Mouse (Mus musculus): ENCODE results near the gene Chst2.

Gene Chst2

GRCm38 (mm10) chr9:95365882-95366281, 40.6 kb downstream of the Chst2 start:
- no peak for DNase-seq (ENCODE audit: low spot score)

GRCm38 (mm10) chr9:95353829-95354391, 52.6 kb downstream of the Chst2 start:
- DNase-seq (ENCODE audit: low spot score) = no peak

DNA sequence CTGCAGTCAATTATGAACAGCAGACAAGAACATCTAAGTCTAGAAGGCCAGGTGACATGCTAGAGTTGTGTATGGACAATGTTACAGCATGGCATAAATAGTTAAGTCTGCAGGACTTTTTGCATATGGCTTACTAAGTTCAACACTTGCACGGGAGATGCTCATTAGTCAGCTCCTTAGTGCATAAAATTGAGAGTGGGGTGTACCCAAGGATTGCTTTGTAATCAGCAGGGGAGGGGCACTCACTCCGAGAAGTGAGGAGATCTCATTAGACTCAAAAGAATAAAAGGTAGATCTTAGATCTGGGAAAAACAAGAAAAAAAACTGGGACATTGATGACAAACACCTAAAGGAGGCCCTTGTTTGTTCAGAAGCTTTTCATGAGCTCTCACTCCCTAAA, 54.6 kb downstream of the Chst2 start:
- no peak for DNase-seq (ENCODE audit: low spot score)

- no peak for DNase-seq (ENCODE audit: low spot score)
These were observed 56.0 kb downstream of the Chst2 start for GRCm38 (mm10) chr9:95350550-95350949.

Data from layer of hippocampus, adult 9-10 months (tissue).